Mouse (Mus musculus): ENCODE data around the gene Aggf1.
"Not testable (repeated sequence)": the region's sequence is repeated elsewhere in the genome, so short reads cannot be mapped to it uniquely, and the experiment has no call there.

Gene Aggf1

DNA sequence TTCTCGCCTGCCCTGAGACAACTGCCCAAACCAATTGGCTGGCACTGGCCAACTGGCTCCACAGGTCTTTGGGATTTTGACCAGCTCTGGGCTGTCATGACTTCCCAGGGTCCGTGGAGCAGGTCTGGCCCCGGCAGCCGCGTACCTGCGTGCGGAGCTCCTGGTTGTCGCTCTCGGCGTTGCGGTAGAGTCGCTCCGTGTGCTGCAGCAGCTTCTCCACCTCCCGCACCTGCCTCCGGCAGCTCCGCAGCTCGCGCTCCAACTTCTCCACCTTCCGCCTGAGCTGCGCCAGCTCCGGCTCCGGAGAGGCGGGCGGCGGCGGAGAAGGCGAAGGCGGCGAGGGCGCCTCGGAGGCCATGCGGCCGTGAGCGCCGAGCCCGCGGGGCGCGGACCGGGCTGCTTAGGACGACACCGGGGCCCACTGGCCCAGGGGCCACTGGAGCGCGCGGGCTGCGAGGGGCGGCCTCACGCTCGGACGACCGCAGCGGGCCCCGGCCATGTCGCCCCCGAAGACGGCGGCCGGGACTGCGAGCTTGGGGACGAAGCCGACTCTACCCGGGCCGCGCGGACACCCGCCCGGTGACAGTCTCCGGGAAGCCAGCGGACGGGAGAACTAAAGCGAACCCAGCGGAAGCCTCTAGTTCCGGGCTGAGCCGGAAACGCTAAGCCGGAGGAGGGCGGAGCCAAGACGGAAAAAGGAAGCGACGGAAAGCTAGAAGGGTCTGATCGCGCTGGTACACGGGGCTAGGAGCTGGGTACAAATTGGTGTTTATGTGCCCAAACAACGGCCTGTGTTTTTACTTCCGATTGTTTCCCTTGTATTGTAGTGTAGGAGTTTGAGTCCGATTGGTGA, at the start of gene Aggf1:
Gene Aggf1 (minus strand): TSS at position 652 of the 853 bp plus-strand sequence.
- peak; percentile 89 for DNase-seq

- DNase-seq = no peak
Observed at GRCm38 (mm10) chr13:95424932-95425331, 49.8 kb upstream of the Aggf1 start.

DNA sequence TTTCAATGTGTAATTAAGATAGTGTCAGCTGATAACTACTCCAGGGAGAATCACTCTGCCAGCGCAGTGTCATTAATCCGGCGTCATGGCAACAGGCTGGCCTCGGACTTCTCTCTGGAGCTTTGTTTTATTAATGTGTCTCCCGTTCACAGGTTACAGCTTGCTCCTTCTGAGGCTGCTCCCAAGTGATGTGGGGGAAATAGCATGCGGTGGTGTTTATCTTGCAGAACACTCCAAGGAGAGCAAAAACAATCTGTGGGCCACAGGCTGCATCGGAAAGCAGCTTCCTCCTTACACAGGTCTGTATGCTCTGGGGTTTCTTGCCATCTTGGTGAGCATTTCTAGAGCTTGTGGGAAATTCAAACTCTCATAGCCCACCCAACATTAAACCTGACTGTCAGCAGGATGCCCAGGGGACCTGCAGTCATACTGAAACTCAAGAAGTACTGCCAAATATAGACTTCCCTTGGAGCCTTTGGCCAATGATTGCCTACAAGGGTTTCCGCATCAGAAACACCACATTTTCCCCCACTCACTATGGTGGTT, 44.1 kb upstream of the Aggf1 start:
- no peak for DNase-seq

DNA sequence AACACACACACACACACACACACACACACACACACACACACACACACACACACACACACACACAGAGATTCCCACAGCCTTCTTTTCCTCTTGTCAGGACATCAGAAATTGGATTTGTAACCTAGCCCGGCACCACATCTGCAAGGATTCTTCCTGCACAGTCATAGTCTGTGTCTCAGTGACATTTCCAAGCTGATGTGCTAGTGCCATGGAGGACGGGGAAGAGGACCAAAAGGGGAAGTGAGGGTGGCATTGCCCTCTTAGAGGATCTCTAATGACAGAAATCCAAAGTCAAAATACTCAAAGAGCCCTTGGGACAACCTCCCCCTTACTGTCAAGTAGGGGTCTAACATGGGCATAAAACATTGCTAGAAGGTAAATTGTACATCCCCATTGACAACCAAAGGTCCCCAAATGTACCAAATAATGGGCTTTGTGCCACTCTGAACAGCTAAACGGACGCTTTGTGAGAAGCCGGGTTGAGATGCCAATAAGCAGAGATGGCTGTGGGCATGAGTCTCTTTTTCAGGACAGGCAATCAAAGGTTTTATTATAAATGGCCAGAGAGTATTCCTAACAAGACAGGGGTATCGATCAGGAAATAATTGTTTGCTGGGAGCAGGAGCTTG, 43.5 kb upstream of the Aggf1 start:
- DNase-seq = no peak

- DNase-seq = no peak
Observed at GRCm38 (mm10) chr13:95412257-95412656, 37.1 kb upstream of the Aggf1 start.

GRCm38 (mm10) chr13:95393242-95393641, 18.1 kb upstream of the Aggf1 start:
- DNase-seq = no peak

GRCm38 (mm10) chr13:95389866-95390865, 15.0 kb upstream of the Aggf1 start:
- DNase-seq = peak; percentile 34

GRCm38 (mm10) chr13:95388226-95388625, 13.1 kb upstream of the Aggf1 start:
- DNase-seq = no peak

DNA sequence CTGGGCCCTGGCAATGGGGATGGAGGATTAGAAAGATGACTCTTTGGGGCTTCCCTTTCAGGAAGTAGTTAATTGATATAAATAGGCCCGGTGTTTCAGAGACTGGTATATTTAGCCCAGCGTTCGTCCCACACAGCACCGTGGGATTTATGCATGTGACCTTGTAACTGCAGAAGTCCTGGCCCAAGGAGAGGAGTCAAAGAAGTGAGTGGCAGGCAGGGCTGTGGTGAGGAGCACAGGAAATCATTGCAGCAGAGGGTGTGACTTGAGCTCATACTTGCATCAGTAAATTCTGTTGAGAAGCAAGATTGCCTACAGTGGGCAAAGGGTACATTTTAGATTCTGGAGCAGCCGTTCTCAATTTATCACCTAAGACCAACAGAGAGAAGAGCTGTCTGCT, 7.3 kb upstream of the Aggf1 start:
- no peak for DNase-seq

DNA sequence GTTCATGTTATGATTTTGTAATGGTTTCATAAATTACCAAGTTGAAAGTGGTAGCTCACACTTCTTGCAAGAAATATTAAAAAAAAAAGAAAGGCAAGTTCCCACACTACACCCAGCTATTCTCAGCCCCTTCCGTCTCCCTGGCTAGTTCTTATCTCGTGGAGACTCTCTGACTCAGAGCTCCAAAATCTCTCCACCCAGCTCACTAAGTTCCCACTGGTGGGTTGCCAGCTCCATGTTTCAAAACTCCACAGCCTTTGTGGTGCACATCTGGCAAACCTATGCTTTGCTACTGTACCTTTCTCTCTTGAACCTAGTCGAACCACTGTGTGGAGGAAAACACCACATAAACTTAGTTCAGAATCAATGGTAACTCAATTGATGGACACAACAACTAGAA, 3.5 kb upstream of the Aggf1 start:
- no peak for DNase-seq

DNA sequence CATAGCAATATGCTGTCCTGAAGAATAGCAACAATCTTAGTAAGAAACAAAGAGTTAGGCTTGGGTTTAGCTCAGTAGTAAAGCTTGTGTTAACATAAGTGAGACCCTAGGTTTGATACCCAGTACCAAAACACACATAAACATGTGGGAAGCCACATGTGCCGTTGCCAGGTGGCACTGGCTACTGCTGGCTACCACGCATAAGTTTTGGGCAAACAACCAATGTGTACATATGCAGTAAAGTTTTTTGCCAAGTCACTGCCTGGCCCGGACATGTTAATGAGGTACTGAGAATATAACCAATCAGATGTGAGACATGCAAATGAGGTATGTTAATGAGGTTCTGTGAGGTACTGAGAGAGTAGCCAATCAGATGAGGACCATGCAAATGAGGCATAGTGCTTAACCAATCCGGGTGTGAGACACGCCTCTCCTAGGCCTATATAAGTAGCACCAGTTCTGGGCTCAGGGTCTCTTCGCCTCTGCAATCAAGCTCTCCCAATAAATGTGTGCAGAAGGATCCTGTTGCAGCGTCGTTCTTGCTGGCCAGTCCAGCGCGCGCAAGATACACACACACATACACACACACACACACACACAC, 1.6 kb upstream of the Aggf1 start:
- not testable (repeated sequence) for DNase-seq

DNA sequence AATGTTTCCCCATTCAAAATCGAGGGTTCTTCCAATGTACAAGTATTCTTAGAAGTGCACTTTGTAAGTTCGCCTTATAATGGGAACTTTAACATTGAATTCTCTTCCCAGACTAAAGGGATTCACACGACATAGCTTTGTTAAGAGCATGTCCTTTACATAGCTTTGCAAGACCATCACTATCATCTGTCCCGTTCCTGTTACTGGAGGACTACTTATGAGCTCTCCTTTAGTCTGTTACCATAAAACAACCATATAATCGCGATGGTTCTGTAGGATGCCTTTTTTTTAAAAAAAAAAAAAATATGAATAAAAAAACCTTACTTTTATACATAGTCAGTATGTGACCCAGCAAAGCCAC, 382 bp upstream of the Aggf1 start:
- DNase-seq = no peak

- DNase-seq = no peak
Observed at GRCm38 (mm10) chr13:95366356-95366755, 8.8 kb downstream of the Aggf1 start.

DNA sequence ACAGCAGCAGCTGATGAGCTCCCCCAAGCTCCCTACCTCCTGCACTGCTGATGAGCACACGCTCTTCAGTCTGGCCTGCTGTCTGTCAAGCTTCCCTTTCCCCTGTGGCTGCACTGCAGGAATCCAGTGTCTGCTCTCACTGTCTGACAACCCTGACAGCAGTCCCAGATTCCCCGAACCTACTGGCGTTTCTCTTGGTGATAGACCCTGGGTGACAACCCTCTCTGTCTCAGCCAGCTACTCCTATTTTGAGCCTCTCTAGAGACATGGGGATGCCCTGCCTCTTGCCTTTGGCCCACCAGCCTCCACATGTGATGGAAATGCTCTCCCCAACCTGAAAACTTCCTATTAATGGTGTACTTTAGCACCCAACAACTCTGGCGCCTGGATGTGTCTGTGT, 11.7 kb downstream of the Aggf1 start:
- DNase-seq = no peak

DNA sequence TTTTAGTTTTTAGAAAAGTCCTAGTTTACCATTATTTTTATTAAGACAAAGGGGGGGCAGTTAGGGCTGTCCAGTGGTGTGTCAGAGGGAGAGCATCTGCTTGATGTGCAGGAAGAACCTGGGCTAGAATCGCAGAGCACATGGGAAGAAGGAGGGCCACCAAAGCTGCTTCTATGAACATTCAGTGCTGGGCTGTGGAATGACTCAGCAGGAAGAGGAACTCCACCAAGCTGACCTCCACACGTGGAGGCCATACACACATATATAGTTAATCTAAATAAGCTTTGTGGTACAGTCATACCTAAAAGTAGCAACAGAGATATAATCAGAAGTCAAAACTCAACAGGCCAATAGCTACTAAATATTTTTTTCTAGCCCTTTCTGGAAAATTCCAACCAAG, 16.9 kb downstream of the Aggf1 start:
- no peak for DNase-seq

DNA sequence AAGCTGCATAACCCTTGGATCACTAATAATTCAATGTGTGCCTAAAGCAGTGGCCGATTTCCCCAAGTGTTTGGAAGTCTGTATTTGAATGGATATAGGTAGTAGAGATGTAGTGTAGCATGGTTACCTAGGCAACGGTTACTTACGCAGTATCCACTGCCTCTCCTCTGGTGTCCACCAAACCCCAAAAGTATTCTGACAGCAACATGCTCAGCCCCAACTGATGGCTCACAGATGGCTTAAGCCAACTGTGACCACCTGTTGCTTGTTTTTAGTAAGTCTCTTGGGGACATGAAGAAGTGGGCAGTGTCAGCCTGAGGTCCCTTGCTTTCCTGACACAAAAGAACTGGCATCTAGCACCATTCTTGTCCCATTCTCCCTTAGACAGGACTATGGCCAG, 26.7 kb downstream of the Aggf1 start:
- DNase-seq = peak; percentile 32

- DNase-seq = peak; percentile 66
Observed at GRCm38 (mm10) chr13:95347018-95347696, 28.0 kb downstream of the Aggf1 start.

DNA sequence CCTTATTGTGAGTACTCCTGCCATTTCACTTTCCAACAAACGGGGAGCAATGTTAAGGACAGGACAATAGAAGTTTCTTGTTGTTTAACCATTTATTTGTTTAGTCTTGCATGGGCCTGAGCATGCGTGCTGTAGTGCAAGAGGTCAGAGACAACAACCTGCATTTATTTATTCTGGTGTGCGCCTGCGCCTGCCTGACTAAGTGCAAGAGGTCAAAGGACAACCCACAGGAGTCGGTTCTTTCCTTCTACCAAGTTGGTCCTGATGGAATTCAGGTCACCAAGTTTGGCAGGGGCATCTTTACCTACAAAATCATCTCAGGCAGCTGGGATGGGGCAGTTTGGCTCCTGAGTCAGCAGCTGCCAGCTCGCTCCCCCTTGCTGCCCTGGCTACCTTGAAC, 29.3 kb downstream of the Aggf1 start:
- no peak for DNase-seq

DNA sequence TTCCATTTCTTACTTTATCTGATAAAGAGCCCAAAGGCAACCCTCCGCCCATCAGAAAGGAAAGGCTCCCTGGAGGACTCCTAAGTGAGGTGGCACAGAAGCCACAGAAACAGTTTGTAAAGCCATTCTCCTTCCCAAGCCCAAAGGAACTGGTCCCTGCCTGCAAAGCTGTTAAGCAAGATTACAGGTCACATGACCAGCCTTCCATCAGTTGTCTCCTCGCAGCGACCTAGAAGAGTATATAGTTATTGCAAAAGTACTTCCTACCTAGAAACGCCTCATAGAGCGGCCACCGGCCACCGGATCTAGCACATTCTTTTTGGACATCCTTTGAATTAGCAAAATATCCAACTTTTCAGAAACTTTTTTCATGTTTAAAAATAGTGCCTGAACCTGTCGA, 31.7 kb downstream of the Aggf1 start:
- no peak for DNase-seq

- peak; percentile 84 for DNase-seq
Observed at GRCm38 (mm10) chr13:95336122-95336677, 39.0 kb downstream of the Aggf1 start.

DNA sequence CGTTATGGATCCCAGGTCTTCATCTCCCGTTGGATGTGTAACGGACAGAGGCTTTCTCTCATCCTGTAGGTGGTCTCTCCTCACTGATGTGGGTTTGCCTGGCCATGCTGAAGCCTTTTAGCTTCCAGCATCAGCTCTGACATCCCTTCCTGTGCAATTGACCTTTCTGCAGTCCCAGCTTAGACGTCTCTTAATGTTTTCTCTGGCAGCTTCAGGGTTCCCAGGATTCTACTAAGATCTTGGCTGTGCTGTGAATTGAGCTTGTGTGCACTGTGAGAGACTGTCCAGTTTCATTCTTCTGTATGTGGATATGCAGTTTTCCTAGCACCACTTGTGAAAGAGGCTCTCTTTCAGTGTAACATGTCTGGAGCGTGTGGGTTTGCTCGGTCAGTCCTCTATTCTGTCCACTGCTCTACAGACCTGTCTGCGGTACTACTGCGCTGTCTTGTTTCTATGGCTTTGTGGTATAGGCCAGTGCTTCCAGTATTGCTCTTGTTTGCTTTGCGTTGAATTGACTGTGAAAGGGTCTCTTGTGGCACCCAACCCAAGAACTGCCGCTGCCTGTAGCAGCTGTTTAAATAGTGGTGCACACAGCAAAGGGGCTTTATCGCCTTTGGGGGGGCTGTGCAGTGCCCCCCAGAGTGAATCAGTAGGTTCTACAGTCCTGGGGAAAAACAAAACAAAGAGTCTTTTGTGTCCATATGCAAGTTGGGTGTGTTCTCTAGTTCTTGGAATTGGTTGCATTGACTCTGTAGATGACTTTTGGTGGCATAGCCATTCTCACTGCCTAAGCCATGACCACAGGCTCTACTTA, 42.9 kb downstream of the Aggf1 start:
- no peak for DNase-seq

Measured in cerebellum, adult 11-12 months (tissue).